Mouse (Mus musculus): Measurements from ENCODE around the gene Tmem151a. TPM values are rescaled to one million over a fixed set of nuclear protein-coding genes. Genes with fewer than 3 reads are reported as not detected.

Gene Tmem151a
- polyA plus RNA-seq, 1 experiment, result 0.69 TPM

DNA sequence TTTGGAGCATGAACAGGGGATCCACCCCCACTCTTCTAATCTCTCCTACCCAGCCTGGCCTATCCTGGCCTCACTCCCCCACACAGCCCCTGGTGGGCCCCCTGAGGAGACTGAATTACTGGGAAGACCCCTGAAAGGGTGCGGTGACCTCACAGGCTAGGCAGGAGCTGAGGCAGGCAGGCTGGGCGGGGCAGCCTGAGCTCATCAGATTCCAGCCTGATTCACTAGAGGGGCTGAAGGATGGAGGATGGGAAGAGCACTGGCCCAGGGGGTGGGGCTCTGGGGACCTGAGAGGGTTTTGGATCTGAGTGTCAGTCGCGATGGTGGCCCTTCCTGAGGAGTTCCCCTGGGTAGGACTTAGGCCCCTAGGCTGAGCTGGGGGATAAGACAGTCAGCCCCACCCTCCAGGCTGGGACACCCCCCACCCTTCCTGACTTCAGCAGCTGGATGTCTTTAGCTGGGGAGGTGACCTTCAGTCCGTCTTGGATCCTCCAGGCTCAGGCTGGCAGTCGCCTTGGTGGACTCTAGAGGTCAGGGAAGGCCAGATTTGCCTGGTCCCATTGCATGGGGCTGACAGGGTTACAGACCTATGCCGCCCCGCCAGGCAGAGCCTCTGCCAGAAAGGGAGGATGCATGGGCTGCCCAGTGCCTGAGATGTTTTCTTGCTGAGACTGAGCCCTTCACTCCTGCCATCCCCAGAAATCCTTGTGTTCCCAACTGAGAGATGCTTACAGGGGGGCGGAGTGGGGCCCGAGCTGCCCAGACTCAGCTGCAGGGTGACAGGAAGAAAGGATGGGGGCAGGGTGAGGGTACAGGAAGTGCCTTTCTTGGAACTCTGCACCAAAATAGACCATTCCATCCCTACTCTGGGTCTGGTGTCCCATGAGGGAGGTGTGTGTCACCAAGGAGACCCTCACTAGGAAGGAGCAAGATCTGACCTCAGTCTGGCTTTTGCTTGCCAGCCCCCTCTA lies 26.2 kb downstream of the Tmem151a start:
- Histone ChIP-seq H3K4me3 (ENCODE audit: extremely low read depth, insufficient read depth, insufficient read length) (no peak overlapping the region), H3K27ac (ENCODE audit: insufficient read depth, low read length) (0 out of 2 replicates have a peak overlapping the region, but pooled peaks have one; percentile 32), H3K4me1 (ENCODE audit: control insufficient read depth, insufficient read depth, insufficient read length) (peaks cover 2% of the 10 kb centered on the region; the same call in 1 of the 2 replicates), H3K27me3 (ENCODE audit: control insufficient read depth, insufficient read depth, low read length) (no peaks in the 10 kb centered on the region), H3K36me3 (ENCODE audit: control insufficient read depth, insufficient read depth, low read length) (no peaks in the 10 kb centered on the region)
- TF ChIP-seq POLR2A (IDR thresholded peaks at IDR 0.05; ENCODE audit: low read depth, low read length), result no peak
- TF ChIP-seq CTCF (IDR thresholded peaks at IDR 0.05; ENCODE audit: extremely low read depth, insufficient read depth, insufficient read length, insufficient replicate concordance), result no peak
- 44% methylated on average over 10 of the region's 10 CpGs for WGBS
- no peak for DNase-seq (ENCODE audit: low read depth in 1 of 2, low spot score in 2 of 2)

- no peak overlapping the region for H3K27ac ChIP-seq (ENCODE audit: insufficient read depth, low read length)
- no peak for DNase-seq (ENCODE audit: low read depth in 1 of 2, low spot score in 2 of 2)
- H3K36me3 ChIP-seq (ENCODE audit: control insufficient read depth, insufficient read depth, low read length), result no peaks in the 10 kb centered on the region
- H3K4me3 ChIP-seq (ENCODE audit: extremely low read depth, insufficient read depth, insufficient read length), result no peak overlapping the region
- no peaks in the 10 kb centered on the region for H3K27me3 ChIP-seq (ENCODE audit: control insufficient read depth, insufficient read depth, low read length)
- peaks cover 2% of the 10 kb centered on the region; the same call in 1 of the 2 replicates for H3K4me1 ChIP-seq (ENCODE audit: control insufficient read depth, insufficient read depth, insufficient read length)
- 69% methylated on average over 16 of the region's 16 CpGs for whole genome bisulfite sequencing
- no peak for TF ChIP-seq POLR2A (IDR thresholded peaks at IDR 0.05; ENCODE audit: low read depth, low read length)
- TF ChIP-seq CTCF (IDR thresholded peaks at IDR 0.05; ENCODE audit: extremely low read depth, insufficient read depth, insufficient read length, insufficient replicate concordance), result no peak
Observed at GRCm38 (mm10) chr19:5057876-5058775, 27.2 kb downstream of the Tmem151a start.

DNA sequence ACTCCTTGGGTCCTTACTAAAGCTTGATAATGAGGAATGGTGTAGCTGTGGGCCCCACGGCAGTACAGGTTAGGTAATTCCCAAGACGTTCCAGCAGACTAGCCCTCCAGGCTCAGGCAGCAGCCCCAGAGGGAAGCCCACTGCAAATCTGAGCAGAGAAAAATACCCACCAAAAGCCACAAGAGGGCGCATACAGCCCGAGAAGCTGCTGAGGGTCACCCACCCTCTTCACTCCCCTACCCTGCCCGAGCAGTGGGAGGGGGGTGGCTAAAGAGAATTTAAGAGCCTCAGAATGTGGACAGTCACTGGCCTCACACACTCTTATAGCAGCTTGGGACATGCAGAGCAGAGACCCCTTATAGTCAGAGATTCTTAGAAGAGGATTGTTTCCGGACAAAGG lies 29.1 kb downstream of the Tmem151a start:
- no peak for DNase-seq (ENCODE audit: low read depth in 1 of 2, low spot score in 2 of 2)
- TF ChIP-seq POLR2A (IDR thresholded peaks at IDR 0.05; ENCODE audit: low read depth, low read length) (no peak), CTCF (IDR thresholded peaks at IDR 0.05; ENCODE audit: extremely low read depth, insufficient read depth, insufficient read length, insufficient replicate concordance) (peak; percentile 55; the same call in 1 of the 2 replicates)
- no peaks in the 10 kb centered on the region for H3K27me3 ChIP-seq (ENCODE audit: control insufficient read depth, insufficient read depth, low read length)
- no peak overlapping the region for H3K4me3 ChIP-seq (ENCODE audit: extremely low read depth, insufficient read depth, insufficient read length)
- H3K27ac ChIP-seq (ENCODE audit: insufficient read depth, low read length), result no peak overlapping the region
- H3K4me1 ChIP-seq (ENCODE audit: control insufficient read depth, insufficient read depth, insufficient read length), result peaks cover 2% of the 10 kb centered on the region; the same call in 1 of the 2 replicates
- 15% methylated on average over 6 of the region's 6 CpGs for WGBS
- H3K36me3 ChIP-seq (ENCODE audit: control insufficient read depth, insufficient read depth, low read length), result no peaks in the 10 kb centered on the region

- TF ChIP-seq CTCF (IDR thresholded peaks at IDR 0.05; ENCODE audit: extremely low read depth, insufficient read depth, insufficient read length, insufficient replicate concordance) (peak; percentile 63; the same call in 1 of the 2 replicates), POLR2A (IDR thresholded peaks at IDR 0.05; ENCODE audit: low read depth, low read length) (no peak)
- H3K27ac ChIP-seq (ENCODE audit: insufficient read depth, low read length), result no peak overlapping the region
- peak in 1 of 2 experiments; percentile 37 for DNase-seq (ENCODE audit: low read depth in 1 of 2, low spot score in 2 of 2)
- 43% methylated on average over 9 of the region's 9 CpGs for WGBS
- H3K4me1 ChIP-seq (ENCODE audit: control insufficient read depth, insufficient read depth, insufficient read length), result peaks cover 2% of the 10 kb centered on the region; the same call in 1 of the 2 replicates
- no peaks in the 10 kb centered on the region for H3K27me3 ChIP-seq (ENCODE audit: control insufficient read depth, insufficient read depth, low read length)
- H3K36me3 ChIP-seq (ENCODE audit: control insufficient read depth, insufficient read depth, low read length), result peaks cover 5% of the 10 kb centered on the region; the same call in 1 of the 2 replicates
- no peak overlapping the region for H3K4me3 ChIP-seq (ENCODE audit: extremely low read depth, insufficient read depth, insufficient read length)
Observed at GRCm38 (mm10) chr19:5053909-5054308, 31.4 kb downstream of the Tmem151a start.

DNA sequence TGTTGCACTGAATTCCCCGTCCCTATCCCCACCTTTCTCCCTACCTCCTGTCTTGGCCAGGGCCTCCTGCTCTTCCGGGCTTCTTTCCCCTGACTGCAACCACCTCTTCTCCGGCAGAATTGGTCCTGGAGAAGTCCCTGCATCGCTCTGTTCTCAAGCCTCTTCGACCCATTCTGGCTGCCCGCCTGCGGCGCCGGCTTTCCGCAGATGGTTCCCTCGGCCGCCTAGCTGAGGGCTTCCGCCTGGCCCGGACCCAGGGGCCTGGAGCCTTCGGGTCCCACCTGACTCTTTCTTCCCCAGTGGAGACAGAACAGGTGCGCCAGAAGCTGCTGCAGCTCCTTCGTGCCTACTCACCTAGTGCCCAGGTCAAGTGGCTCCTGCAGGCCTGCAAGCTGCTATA lies 32.5 kb downstream of the Tmem151a start:
- Histone ChIP-seq H3K4me1 (ENCODE audit: control insufficient read depth, insufficient read depth, insufficient read length) (peaks cover 2% of the 10 kb centered on the region; the same call in 1 of the 2 replicates), H3K27me3 (ENCODE audit: control insufficient read depth, insufficient read depth, low read length) (no peaks in the 10 kb centered on the region), H3K4me3 (ENCODE audit: extremely low read depth, insufficient read depth, insufficient read length) (no peak overlapping the region), H3K27ac (ENCODE audit: insufficient read depth, low read length) (no peak overlapping the region), H3K36me3 (ENCODE audit: control insufficient read depth, insufficient read depth, low read length) (peaks cover 7% of the 10 kb centered on the region)
- no peak for TF ChIP-seq CTCF (IDR thresholded peaks at IDR 0.05; ENCODE audit: extremely low read depth, insufficient read depth, insufficient read length, insufficient replicate concordance)
- TF ChIP-seq POLR2A (IDR thresholded peaks at IDR 0.05; ENCODE audit: low read depth, low read length), result no peak
- 87% methylated on average over 17 of the region's 17 CpGs for WGBS
- DNase-seq (ENCODE audit: low read depth in 1 of 2, low spot score in 2 of 2), result no peak

DNA sequence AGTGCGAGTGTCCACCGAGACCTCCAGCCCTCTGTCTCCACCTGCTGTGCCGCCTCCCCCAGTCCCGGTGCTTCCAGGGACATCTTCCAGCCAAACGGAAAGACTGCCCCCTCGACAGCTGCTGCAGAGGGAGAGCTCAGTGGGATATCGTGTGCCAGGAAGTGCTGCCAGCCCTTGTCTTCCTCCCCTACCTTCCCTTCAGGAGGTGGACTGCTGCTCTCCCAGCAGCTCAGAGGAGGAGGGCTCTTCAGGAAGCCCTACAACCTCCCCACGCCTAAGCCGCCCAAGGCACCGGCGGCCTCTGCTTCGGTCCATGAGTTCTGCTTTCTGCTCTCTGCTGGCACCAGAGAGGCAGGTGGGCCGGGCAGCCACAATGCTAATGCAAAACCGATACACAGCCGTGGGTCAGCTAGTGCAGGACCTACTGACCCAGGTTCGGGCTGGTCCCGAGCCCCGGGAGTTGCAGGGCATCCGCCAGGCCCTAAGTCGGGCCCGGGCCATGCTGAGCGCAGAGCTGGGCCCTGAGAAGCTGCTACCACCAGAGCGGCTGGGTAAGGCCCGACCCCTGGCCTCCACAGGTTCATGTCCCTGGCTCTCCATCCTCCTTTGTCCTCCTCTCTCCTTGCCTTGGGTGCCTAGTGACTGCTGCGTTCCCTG lies 33.0 kb downstream of the Tmem151a start:
- Histone ChIP-seq H3K36me3 (ENCODE audit: control insufficient read depth, insufficient read depth, low read length) (peaks cover 11% of the 10 kb centered on the region), H3K27ac (ENCODE audit: insufficient read depth, low read length) (no peak overlapping the region), H3K4me3 (ENCODE audit: extremely low read depth, insufficient read depth, insufficient read length) (no peak overlapping the region), H3K27me3 (ENCODE audit: control insufficient read depth, insufficient read depth, low read length) (no peaks in the 10 kb centered on the region), H3K4me1 (ENCODE audit: control insufficient read depth, insufficient read depth, insufficient read length) (peaks cover 2% of the 10 kb centered on the region; the same call in 1 of the 2 replicates)
- no peak for TF ChIP-seq CTCF (IDR thresholded peaks at IDR 0.05; ENCODE audit: extremely low read depth, insufficient read depth, insufficient read length, insufficient replicate concordance)
- no peak for TF ChIP-seq POLR2A (IDR thresholded peaks at IDR 0.05; ENCODE audit: low read depth, low read length)
- no peak for DNase-seq (ENCODE audit: low read depth in 1 of 2, low spot score in 2 of 2)
- WGBS, result 37% methylated on average over 25 of the region's 25 CpGs

Measured in spleen, adult 2 months (tissue).